Mouse (Mus musculus) G1E (cell line): ENCODE results near the gene Coro1b. TPM values are rescaled to one million over a fixed set of nuclear protein-coding genes. Genes with fewer than 3 reads are reported as not detected.

ENCODE experiments used
- ATAC-seq: 2 replicates; pipeline ENCODE4 v1.8.0; 2016; ENCODE audit warnings: mild to moderate bottlenecking; ENCODE audit not compliant: insufficient number of reproducible peaks, poor library complexity, low FRiP score, severe bottlenecking; ENCODE audit errors: extremely low read depth
- DNase-seq: peaks from one replicate; pipeline ENCODE4 v3.0.0; 2012; ENCODE audit warnings: low spot score
- H3K27me3 ChIP-seq: 2 replicates; pipeline ENCODE4 v1.6.1; 2012; ENCODE audit warnings: mild to moderate bottlenecking, low read length, inconsistent platforms; ENCODE audit not compliant: insufficient read depth
- H3K36me3 ChIP-seq: replicated peaks from 2 replicates; pipeline ENCODE3; 2012; ENCODE audit warnings: mild to moderate bottlenecking, inconsistent platforms
- H3K4me1 ChIP-seq: 2 replicates; pipeline ENCODE4 v1.6.1; 2012; ENCODE audit warnings: low read depth, low read length, inconsistent platforms, mixed read lengths; ENCODE audit not compliant: insufficient read depth
- H3K4me3 ChIP-seq: 2 replicates; pipeline ENCODE4 v1.5.1; 2012; ENCODE audit warnings: low read depth, mild to moderate bottlenecking, inconsistent platforms, low read length, moderate library complexity, mixed read lengths
- H3K9me3 ChIP-seq: replicated peaks from 2 replicates; pipeline ENCODE4 v1.6.1; 2012; ENCODE audit warnings: inconsistent platforms
- CTCF ChIP-seq: IDR thresholded peaks from 2 replicates; pipeline ENCODE4 v1.5.1; 2012; ENCODE audit warnings: low read depth, low read length, inconsistent platforms, mixed read lengths
- GATA1 ChIP-seq: IDR thresholded peaks from 2 replicates; pipeline ENCODE4 v1.6.1; 2012; ENCODE audit warnings: borderline replicate concordance, low read length, inconsistent platforms, mixed read lengths
- GATA2 ChIP-seq: IDR thresholded peaks from 2 replicates; pipeline ENCODE4 v1.6.1; 2012; ENCODE audit warnings: low read depth, low read length, inconsistent platforms, borderline replicate concordance
- POLR2AphosphoS5 ChIP-seq: IDR thresholded peaks from 2 replicates; pipeline ENCODE4 v1.6.1; 2012; ENCODE audit warnings: low read depth, low read length, inconsistent platforms; ENCODE audit not compliant: insufficient replicate concordance
- TAL1 ChIP-seq: conservative IDR thresholded peaks from 2 replicates; pipeline ENCODE4 v1.6.1; 2012; ENCODE audit warnings: low read depth, low read length, inconsistent platforms, mixed read lengths
- polyA plus RNA-seq: library from polyadenylated mRNA; stranded (reverse); fragments of >175 nt; gene quantifications from 2 replicates; pipeline ENCODE4 v1.2.3, GENCODE M21; 2012
- total RNA-seq, 2 experiments: library from RNA; stranded (forward) in 1 of 2; stranded (reverse) in 1 of 2; fragments of 200-1000 nt in 1 of 2; fragments of >200 nt in 1 of 2; fragmentation: Nextera tagmentation in 1 of 2; gene quantifications; 2 replicates each; pipeline ENCODE4 v1.2.3; 2014 to 2017

Coro1b gene
- total and polyA plus RNA-seq, 3 experiments = 134 to 325 (median 157) TPM

GRCm38 (mm10) chr19:4102626-4103025 is 45.8 kb upstream of the Coro1b start:
- no peak for TF ChIP-seq GATA2
- no peak for TF ChIP-seq TAL1
- TF ChIP-seq POLR2AphosphoS5 = no peak
- Histone ChIP-seq H3K4me1 (peaks cover 43% of the 10 kb centered on the region), H3K9me3 (no peaks in the 10 kb centered on the region), H3K27me3 (no peaks in the 10 kb centered on the region; the same call in 1 of the 2 replicates), H3K36me3 (peaks cover 78% of the 10 kb centered on the region), H3K4me3 (no peak overlapping the region)
- DNase-seq = no peak
- no peak for ATAC-seq

GRCm38 (mm10) chr19:4103294-4103693 is 45.1 kb upstream of the Coro1b start:
- DNase-seq (no peak), ATAC-seq (no peak)
- Histone ChIP-seq H3K4me1 (peaks cover 37% of the 10 kb centered on the region), H3K36me3 (peaks cover 78% of the 10 kb centered on the region), H3K9me3 (no peaks in the 10 kb centered on the region), H3K27me3 (no peaks in the 10 kb centered on the region; the same call in 1 of the 2 replicates), H3K4me3 (no peak overlapping the region)
- TF ChIP-seq POLR2AphosphoS5 (no peak), CTCF (no peak), TAL1 (no peak), GATA1 (no peak), GATA2 (no peak)

GRCm38 (mm10) chr19:4103792-4104191 is 44.6 kb upstream of the Coro1b start:
- Histone ChIP-seq H3K9me3 (no peaks in the 10 kb centered on the region), H3K4me3 (no peak overlapping the region), H3K4me1 (peaks cover 32% of the 10 kb centered on the region), H3K36me3 (peaks cover 78% of the 10 kb centered on the region), H3K27me3 (no peaks in the 10 kb centered on the region; the same call in 1 of the 2 replicates)
- TF ChIP-seq GATA2 = no peak
- no peak for TF ChIP-seq CTCF
- TF ChIP-seq GATA1 = no peak
- TF ChIP-seq POLR2AphosphoS5 = no peak
- TF ChIP-seq TAL1 = no peak
- ATAC-seq (no peak), DNase-seq (no peak)

- no peak for DNase-seq
- Histone ChIP-seq H3K27me3 (no peaks in the 10 kb centered on the region; the same call in 1 of the 2 replicates), H3K4me3 (no peak overlapping the region; the same call in 1 of the 2 replicates), H3K36me3 (peaks cover 84% of the 10 kb centered on the region), H3K9me3 (no peaks in the 10 kb centered on the region), H3K4me1 (peaks cover 23% of the 10 kb centered on the region)
- ATAC-seq = no peak
- no peak for TF ChIP-seq CTCF
- no peak for TF ChIP-seq TAL1
- no peak for TF ChIP-seq GATA1
- no peak for TF ChIP-seq POLR2AphosphoS5
Measured at GRCm38 (mm10) chr19:4104675-4105194, 43.7 kb upstream of the Coro1b start.

GRCm38 (mm10) chr19:4106654-4107053 is 41.8 kb upstream of the Coro1b start:
- H3K4me3 ChIP-seq = no peak overlapping the region
- ATAC-seq = no peak
- peaks cover 10% of the 10 kb centered on the region for H3K4me1 ChIP-seq

GRCm38 (mm10) chr19:4108535-4108934 is 39.9 kb upstream of the Coro1b start:
- ATAC-seq = no peak
- TF ChIP-seq GATA1 = no peak
- TF ChIP-seq TAL1 = no peak
- no peak for TF ChIP-seq GATA2
- TF ChIP-seq CTCF = no peak
- TF ChIP-seq POLR2AphosphoS5 = no peak

More at GRCm38 (mm10) chr19:4106654-4107053, 41.8 kb upstream of the Coro1b start:
- Histone ChIP-seq H3K36me3 (peaks cover 95% of the 10 kb centered on the region), H3K27me3 (no peaks in the 10 kb centered on the region), H3K9me3 (no peaks in the 10 kb centered on the region)
- TF ChIP-seq TAL1 (no peak), GATA2 (no peak), CTCF (no peak), POLR2AphosphoS5 (no peak), GATA1 (no peak)
- no peak for DNase-seq

More at GRCm38 (mm10) chr19:4108535-4108934, 39.9 kb upstream of the Coro1b start:
- Histone ChIP-seq H3K4me3 (no peak overlapping the region), H3K36me3 (peaks cover 95% of the 10 kb centered on the region), H3K27me3 (no peaks in the 10 kb centered on the region), H3K4me1 (peaks cover 17% of the 10 kb centered on the region), H3K9me3 (no peaks in the 10 kb centered on the region)
- no peak for DNase-seq
